Mouse (Mus musculus): ENCODE measurements around the gene Serpinf1. TPM values are rescaled to one million over a fixed set of nuclear protein-coding genes. Genes with fewer than 3 reads are reported as not detected.
"Not testable (repeated sequence)": the region's sequence is repeated elsewhere in the genome, so short reads cannot be mapped to it uniquely, and the experiment has no call there.

The Serpinf1 gene
- polyA plus RNA-seq, 1 experiment from 2014 or later, result 19.0 TPM

- Histone ChIP-seq H3K36me3 (ENCODE audit: poor library complexity, severe bottlenecking) (peaks cover 17% of the 10 kb centered on the region; the same call in 1 of the 2 replicates), H3K9me3 (replicated peaks) (no peaks in the 10 kb centered on the region; the same call in 1 of the 2 replicates), H3K9ac (no peak overlapping the region), H3K4me2 (no peak overlapping the region), H3K27me3 (no peaks in the 10 kb centered on the region), H3K4me1 (peaks cover 8% of the 10 kb centered on the region; the same call in 1 of the 2 replicates), H3K27ac (peak overlapping the region; percentile 31), H3K4me3 (no peak overlapping the region)
- 73% methylated on average over 7 of the region's 7 CpGs for WGBS
- no peak; the same call in 1 of the 2 replicates for ATAC-seq
Observed at GRCm38 (mm10) chr11:75397452-75397851, 25.0 kb downstream of the Serpinf1 start.

DNA sequence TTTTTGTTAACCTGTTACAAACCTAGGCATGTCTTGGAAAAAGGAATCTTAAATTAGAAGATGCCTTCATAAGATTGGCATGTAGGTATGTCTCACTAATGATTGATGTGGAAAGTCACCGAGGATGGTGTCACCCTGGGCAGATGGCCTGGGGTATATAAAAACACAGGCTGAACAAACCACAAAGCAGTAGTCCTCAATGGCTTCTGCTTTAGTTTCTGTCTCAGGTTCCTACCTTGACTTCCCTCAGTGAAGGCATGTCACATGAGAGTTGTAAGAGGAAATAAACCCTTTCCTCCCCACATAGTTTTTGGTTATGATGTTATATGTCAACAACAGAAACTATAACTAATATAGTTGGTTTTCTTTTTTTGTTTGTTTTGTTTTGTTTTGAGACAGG lies 26.9 kb downstream of the Serpinf1 start:
- 0 out of 2 replicates have a peak, but pooled peaks cover 10% of the 10 kb centered on the region for H3K36me3 ChIP-seq (ENCODE audit: poor library complexity, severe bottlenecking)
- H3K4me1 ChIP-seq, result peaks cover 8% of the 10 kb centered on the region; the same call in 1 of the 2 replicates
- 98% methylated on average over 1 of the region's 1 CpGs for WGBS

DNA sequence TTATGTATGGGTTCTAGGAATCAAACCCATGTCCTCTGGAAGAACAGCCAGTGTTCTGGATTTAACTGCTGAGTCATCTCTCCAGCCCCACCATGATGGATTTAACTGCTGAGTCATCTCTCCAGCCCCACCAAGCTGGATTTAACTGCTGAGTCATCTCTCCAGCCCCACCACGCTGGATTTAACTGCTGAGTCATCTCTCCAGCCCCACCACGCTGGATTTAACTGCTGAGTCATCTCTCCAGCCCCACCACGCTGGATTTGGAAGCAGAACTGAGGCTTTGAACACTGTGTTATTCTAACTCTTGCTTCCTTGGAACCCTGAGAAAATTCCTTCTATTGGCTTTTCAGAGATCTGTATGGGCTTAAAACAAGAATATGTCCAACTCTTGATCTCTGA lies 39.0 kb downstream of the Serpinf1 start:
- H3K4me2 ChIP-seq; H3K4me1 ChIP-seq; H3K9ac ChIP-seq; H3K27me3 ChIP-seq; H3K9me3 ChIP-seq (replicated peaks); H3K4me3 ChIP-seq; H3K27ac ChIP-seq; ATAC-seq; H3K36me3 ChIP-seq (ENCODE audit: poor library complexity, severe bottlenecking): not testable (repeated sequence)
- WGBS, result 65% methylated on average over 3 of the region's 3 CpGs

More for the DNA sequence above, 26.9 kb downstream of the Serpinf1 start:
- H3K9me3 ChIP-seq (replicated peaks), result no peaks in the 10 kb centered on the region; the same call in 1 of the 2 replicates
- no peak overlapping the region for H3K4me2 ChIP-seq
- H3K27me3 ChIP-seq, result no peaks in the 10 kb centered on the region
- no peak overlapping the region for H3K9ac ChIP-seq
- H3K27ac ChIP-seq, result no peak overlapping the region
- ATAC-seq, result no peak
- no peak overlapping the region for H3K4me3 ChIP-seq

- H3K36me3 ChIP-seq (ENCODE audit: poor library complexity, severe bottlenecking); ATAC-seq; H3K9me3 ChIP-seq (replicated peaks); H3K4me1 ChIP-seq; H3K4me3 ChIP-seq; H3K27me3 ChIP-seq; H3K4me2 ChIP-seq; H3K9ac ChIP-seq; H3K27ac ChIP-seq: not testable (repeated sequence)
- 96% methylated on average over 2 of the region's 2 CpGs for WGBS
Observed at GRCm38 (mm10) chr11:75378786-75379185, 43.7 kb downstream of the Serpinf1 start.

- H3K36me3 ChIP-seq (ENCODE audit: poor library complexity, severe bottlenecking), result no peaks in the 10 kb centered on the region
- WGBS, result 83% methylated on average over 1 of the region's 1 CpGs
Observed at GRCm38 (mm10) chr11:75377125-75377524, 45.4 kb downstream of the Serpinf1 start.

More at GRCm38 (mm10) chr11:75377125-75377524, 45.4 kb downstream of the Serpinf1 start:
- H3K4me2 ChIP-seq, result no peak overlapping the region
- no peak overlapping the region for H3K4me3 ChIP-seq
- H3K9ac ChIP-seq, result no peak overlapping the region
- no peak for ATAC-seq
- H3K9me3 ChIP-seq (replicated peaks), result no peaks in the 10 kb centered on the region
- no peaks in the 10 kb centered on the region for H3K27me3 ChIP-seq
- no peak overlapping the region for H3K27ac ChIP-seq
- no peaks in the 10 kb centered on the region for H3K4me1 ChIP-seq

MicroRNAs encoded within 50 kb of the gene (microRNA counts, 519-probe panel; counts per million panel counts)
- microRNA mmu-miR-22, result 4,984 counts per million, percentile 89 among the panel's probes with 10 or more counts

Small RNAs within 50 kb of the gene (microRNA-seq; reads per million reads assigned to microRNA genes)
- 2,122 reads per million, percentile 84 among the genes with 10 or more reads in this experiment for gene Mir22

Other genes starting within 250 kb of the Serpinf1 start
- 22.8 and 25.1 TPM in 2 replicates for gene Ovca2, start 243.9 kb downstream of the Serpinf1 start, polyA plus RNA-seq (2015; fragmentation: Nextera tagmentation; extraction: Ambion mirVana)
- 13.9 and 15.8 TPM in 2 replicates for gene Dph1, start 231.5 kb downstream of the Serpinf1 start, polyA plus RNA-seq (2015; fragmentation: Nextera tagmentation; extraction: Ambion mirVana)
- gene Rtn4rl1, start 228.9 kb downstream of the Serpinf1 start, polyA plus RNA-seq (2015; fragmentation: Nextera tagmentation; extraction: Ambion mirVana), result 2.2 and 2.6 TPM in 2 replicates
- 99.6 and 110 TPM in 2 replicates for gene Rpa1, start 74.4 kb downstream of the Serpinf1 start, polyA plus RNA-seq (2015; fragmentation: Nextera tagmentation; extraction: Ambion mirVana)
- gene Smyd4, start 74.3 kb downstream of the Serpinf1 start, polyA plus RNA-seq (2015; fragmentation: Nextera tagmentation; extraction: Ambion mirVana), result 17.7 and 17.8 TPM in 2 replicates
- 0.42 TPM in 1 of 2 replicates, not detected in the other for gene Serpinf2, start 16.9 kb upstream of the Serpinf1 start, polyA plus RNA-seq (2015; fragmentation: Nextera tagmentation; extraction: Ambion mirVana)
- gene Wdr81, start 32.0 kb upstream of the Serpinf1 start, polyA plus RNA-seq (2015; fragmentation: Nextera tagmentation; extraction: Ambion mirVana), result 5.0 and 5.6 TPM in 2 replicates
- gene Tlcd2, start 39.0 kb upstream of the Serpinf1 start, polyA plus RNA-seq (2015; fragmentation: Nextera tagmentation; extraction: Ambion mirVana), result 1.4 and 1.9 TPM in 2 replicates
- gene Prpf8, start 64.1 kb upstream of the Serpinf1 start, polyA plus RNA-seq (2015; fragmentation: Nextera tagmentation; extraction: Ambion mirVana), result 56.3 and 63.2 TPM in 2 replicates
- 0.40 and 0.47 TPM in 2 replicates for gene Rilp, start 87.4 kb upstream of the Serpinf1 start, polyA plus RNA-seq (2015; fragmentation: Nextera tagmentation; extraction: Ambion mirVana)
- gene Scarf1, start 90.8 kb upstream of the Serpinf1 start, polyA plus RNA-seq (2015; fragmentation: Nextera tagmentation; extraction: Ambion mirVana), result 3.3 TPM in 2 replicates
- 11.3 and 11.7 TPM in 2 replicates for gene Slc43a2, start 109.0 kb upstream of the Serpinf1 start, polyA plus RNA-seq (2015; fragmentation: Nextera tagmentation; extraction: Ambion mirVana)
- gene Pitpna, start 165.4 kb upstream of the Serpinf1 start, polyA plus RNA-seq (2015; fragmentation: Nextera tagmentation; extraction: Ambion mirVana), result 70.0 and 70.8 TPM in 2 replicates
- 32.7 and 33.8 TPM in 2 replicates for gene Inpp5k, start 208.3 kb upstream of the Serpinf1 start, polyA plus RNA-seq (2015; fragmentation: Nextera tagmentation; extraction: Ambion mirVana)
- gene Myo1c, start 227.8 kb upstream of the Serpinf1 start, polyA plus RNA-seq (2015; fragmentation: Nextera tagmentation; extraction: Ambion mirVana), result 6.1 and 6.9 TPM in 2 replicates

Measured in forebrain, embryonic 13.5 days (tissue).